Mouse (Mus musculus) hindbrain, postnatal 0 days (tissue): Measurements from ENCODE around the gene Srsf6. TPM values are rescaled to one million over a fixed set of nuclear protein-coding genes. Genes with fewer than 3 reads are reported as not detected.

ENCODE experiments used
- ATAC-seq: fragments of 200-750 bp; cut with Nextera tagmentation; 2 replicates; pipeline ENCODE4 v1.8.0; 2017; ENCODE audit warnings: mild to moderate bottlenecking, moderate TSS enrichment, moderate library complexity
- DNase-seq: peaks from one replicate; pipeline ENCODE4 v3.0.0-alpha.2; 2015; ENCODE audit warnings: low spot score
- H3K27ac ChIP-seq: fragments of 300-500 bp; sonication (generic); 2 replicates; pipeline ENCODE4 v1.5.1; 2014; ENCODE audit warnings: mild to moderate bottlenecking
- H3K27me3 ChIP-seq: fragments of 300-500 bp; sonication (generic); 2 replicates; pipeline ENCODE4 v1.6.1; 2014; ENCODE audit warnings: low read length, mixed read lengths; ENCODE audit not compliant: insufficient read depth
- H3K36me3 ChIP-seq: fragments of 300-500 bp; sonication (generic); 2 replicates; pipeline ENCODE4 v1.6.1; 2014; ENCODE audit warnings: low read length, mixed read lengths; ENCODE audit not compliant: insufficient read depth
- H3K4me1 ChIP-seq: fragments of 300-500 bp; sonication (generic); 2 replicates; pipeline ENCODE4 v1.6.1; 2014; ENCODE audit warnings: antibody characterized with exemption, low read length, mixed read lengths; ENCODE audit not compliant: insufficient read depth
- H3K4me2 ChIP-seq: fragments of 300-500 bp; sonication (generic); 2 replicates; pipeline ENCODE4 v1.6.1; 2014; ENCODE audit warnings: low read depth, mild to moderate bottlenecking, low read length, moderate library complexity, mixed read lengths
- H3K4me3 ChIP-seq: fragments of 300-500 bp; sonication (generic); 2 replicates; pipeline ENCODE4 v1.5.1; 2014; ENCODE audit warnings: low read length
- H3K9ac ChIP-seq: fragments of 300-500 bp; sonication (generic); replicated peaks from 2 replicates; pipeline ENCODE4 v1.6.1; 2014; ENCODE audit warnings: mild to moderate bottlenecking, low read length, moderate library complexity, mixed read lengths
- H3K9me3 ChIP-seq: fragments of 300-500 bp; sonication (generic); 2 replicates; pipeline ENCODE4 v1.6.1; 2016; ENCODE audit warnings: low read length, mixed read lengths
- CTCF ChIP-seq: IDR thresholded peaks from 2 replicates; pipeline ENCODE4 v1.5.1; 2016; ENCODE audit warnings: antibody characterized with exemption, control low read depth, low read depth
- WGBS: fragments of 180-500 bp; shearing (Covaris S2); extraction: QIAGEN DNeasy Blood & Tissue Kit; methylation state at CpG from one replicate; pipeline ENCODE4 v1.1.7; 2014; 5-methylcytosine and 5-hydroxymethylcytosine counted together
- polyA plus RNA-seq: library from polyadenylated mRNA; unstranded; fragments of >200 nt; fragmentation: Nextera tagmentation; extraction: Ambion mirVana; gene quantifications from 2 replicates; pipeline ENCODE4 v1.2.1, GENCODE M21; 2015
- total RNA-seq: library from RNA; depleted of rRNA; stranded (reverse); fragments of >200 nt; gene quantifications from 2 replicates; pipeline ENCODE4 v1.2.3, GENCODE M21; 2014

Srsf6 gene
- total and polyA plus RNA-seq, 2 experiments from 2014 or later: 87.2 to 124 TPM

- TF ChIP-seq CTCF: no peak
Observed at GRCm38 (mm10) chr2:162899880-162900589, 31.3 kb upstream of the Srsf6 start.

GRCm38 (mm10) chr2:162900590-162900916 is 30.8 kb upstream of the Srsf6 start:
- WGBS: 27% methylated on average over 2 of the region's 2 CpGs
- H3K27ac ChIP-seq: no peak overlapping the region

More at GRCm38 (mm10) chr2:162899880-162900589, 31.3 kb upstream of the Srsf6 start:
- Histone ChIP-seq H3K36me3 (no peaks in the 10 kb centered on the region), H3K9ac (no peak overlapping the region), H3K9me3 (no peaks in the 10 kb centered on the region), H3K27me3 (0 out of 2 replicates have a peak, but pooled peaks cover 3% of the 10 kb centered on the region), H3K27ac (no peak overlapping the region), H3K4me3 (no peak overlapping the region), H3K4me2 (no peak overlapping the region), H3K4me1 (no peaks in the 10 kb centered on the region)
- WGBS: 63% methylated on average over 12 of the region's 12 CpGs
- ATAC-seq: no peak
- no peak for DNase-seq

GRCm38 (mm10) chr2:162905902-162906301 is 25.4 kb upstream of the Srsf6 start:
- Histone ChIP-seq H3K27ac (no peak overlapping the region), H3K4me1 (peaks cover 4% of the 10 kb centered on the region; the same call in 1 of the 2 replicates), H3K9ac (no peak overlapping the region), H3K9me3 (no peaks in the 10 kb centered on the region), H3K4me3 (no peak overlapping the region), H3K36me3 (no peaks in the 10 kb centered on the region), H3K4me2 (no peak overlapping the region), H3K27me3 (no peaks in the 10 kb centered on the region)
- no peak for DNase-seq
- 80% methylated on average over 4 of the region's 4 CpGs for WGBS
- TF ChIP-seq CTCF: no peak
- no peak for ATAC-seq

More at GRCm38 (mm10) chr2:162900590-162900916, 30.8 kb upstream of the Srsf6 start:
- DNase-seq: peak; percentile 16
- Histone ChIP-seq H3K4me3 (no peak overlapping the region), H3K9me3 (no peaks in the 10 kb centered on the region), H3K27me3 (0 out of 2 replicates have a peak, but pooled peaks cover 3% of the 10 kb centered on the region), H3K9ac (no peak overlapping the region), H3K4me1 (no peaks in the 10 kb centered on the region), H3K4me2 (no peak overlapping the region), H3K36me3 (no peaks in the 10 kb centered on the region)
- no peak for ATAC-seq
- no peak for TF ChIP-seq CTCF

GRCm38 (mm10) chr2:162908052-162908491 is 23.3 kb upstream of the Srsf6 start:
- H3K4me2 ChIP-seq: peak overlapping the region; percentile 44
- no peaks in the 10 kb centered on the region for H3K36me3 ChIP-seq
- peak; percentile 74 for ATAC-seq
- 27% methylated on average over 16 of the region's 16 CpGs for WGBS
- DNase-seq: peak; percentile 65
- peak; percentile 69 for TF ChIP-seq CTCF
- no peaks in the 10 kb centered on the region for H3K27me3 ChIP-seq
- 0 out of 2 replicates have a peak overlapping the region, but pooled peaks have one; percentile 17 for H3K9ac ChIP-seq
- peaks cover 4% of the 10 kb centered on the region; the same call in 1 of the 2 replicates for H3K4me1 ChIP-seq
- no peak overlapping the region for H3K27ac ChIP-seq
- H3K9me3 ChIP-seq: no peaks in the 10 kb centered on the region
- H3K4me3 ChIP-seq: peak overlapping the region; percentile 13

DNA sequence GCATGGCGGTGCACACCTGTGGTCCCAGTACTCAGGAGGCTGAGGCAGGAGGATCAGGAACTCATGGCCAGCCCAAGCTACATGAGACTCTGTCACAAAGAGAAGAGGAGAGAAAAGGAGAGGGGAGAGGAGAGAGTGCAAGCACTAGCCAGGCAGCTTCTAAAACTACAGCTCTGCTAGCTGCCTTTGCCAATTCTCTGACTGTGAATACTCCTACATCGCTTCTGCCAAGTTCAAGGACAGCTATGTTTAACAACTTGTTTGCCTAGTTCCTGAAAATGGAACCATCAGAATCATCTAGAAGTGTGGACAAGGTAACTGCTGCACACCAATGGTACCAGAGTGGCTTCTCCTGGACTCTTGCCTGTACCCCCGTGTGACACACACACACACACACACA is 17.3 kb upstream of the Srsf6 start:
- Histone ChIP-seq H3K4me2 (no peak overlapping the region), H3K36me3 (no peaks in the 10 kb centered on the region), H3K9ac (no peak overlapping the region), H3K9me3 (no peaks in the 10 kb centered on the region), H3K4me1 (no peaks in the 10 kb centered on the region), H3K4me3 (no peak overlapping the region), H3K27me3 (no peaks in the 10 kb centered on the region), H3K27ac (no peak overlapping the region)
- TF ChIP-seq CTCF: no peak
- WGBS: 74% methylated on average over 3 of the region's 3 CpGs
- DNase-seq: no peak
- no peak for ATAC-seq

- peak; percentile 78 for DNase-seq
- no peaks in the 10 kb centered on the region for H3K9me3 ChIP-seq
- H3K36me3 ChIP-seq: no peaks in the 10 kb centered on the region
- H3K4me3 ChIP-seq: no peak overlapping the region
- 44% methylated on average over 2 of the region's 2 CpGs for WGBS
- no peak overlapping the region for H3K27ac ChIP-seq
- H3K4me2 ChIP-seq: no peak overlapping the region
- TF ChIP-seq CTCF: peak; percentile 78
- no peaks in the 10 kb centered on the region for H3K4me1 ChIP-seq
- no peak overlapping the region for H3K9ac ChIP-seq
- no peaks in the 10 kb centered on the region for H3K27me3 ChIP-seq
- 0 out of 2 replicates have a peak, but pooled peaks have one; percentile 51 for ATAC-seq
Observed at GRCm38 (mm10) chr2:162914519-162914918, 16.8 kb upstream of the Srsf6 start.

GRCm38 (mm10) chr2:162919926-162920325 is 11.4 kb upstream of the Srsf6 start:
- no peak overlapping the region for H3K4me3 ChIP-seq
- no peak overlapping the region for H3K9ac ChIP-seq
- no peaks in the 10 kb centered on the region for H3K9me3 ChIP-seq
- H3K27me3 ChIP-seq: no peaks in the 10 kb centered on the region
- H3K4me1 ChIP-seq: no peaks in the 10 kb centered on the region
- no peak overlapping the region for H3K4me2 ChIP-seq
- ATAC-seq (no peak), DNase-seq (no peak)
- no peak for TF ChIP-seq CTCF
- WGBS: 79% methylated on average over 5 of the region's 5 CpGs
- H3K36me3 ChIP-seq: no peaks in the 10 kb centered on the region
- no peak overlapping the region for H3K27ac ChIP-seq
